Mouse (Mus musculus): ENCODE data around the gene Olfr1295. TPM values are rescaled to one million over a fixed set of nuclear protein-coding genes. Genes with fewer than 3 reads are reported as not detected.

Olfr1295 gene
- not detected in 2 replicates for polyA plus RNA-seq (2015; fragmentation: Nextera tagmentation; extraction: Ambion mirVana)

GRCm38 (mm10) chr2:111569581-111569980 is at the start of gene Olfr1295:
Olfr1295 (minus strand) TSS chr2:111569681.
- Histone ChIP-seq H3K4me3 (ENCODE audit: low read depth, low read length) (no peak within 1 kb of the TSS), H3K9me3 (replicated peaks; ENCODE audit: control insufficient read depth, low read length) (no peaks in the 10 kb centered on the region), H3K4me2 (ENCODE audit: low read depth, low read length) (no peak within 1 kb of the TSS)

GRCm38 (mm10) chr2:111540191-111540590 is 29.3 kb downstream of the Olfr1295 start, which contains the start of gene Olfr1294:
Olfr1294 (minus strand) TSS chr2:111540291.
- Histone ChIP-seq H3K27me3 (ENCODE audit: control insufficient read depth, insufficient read depth, low read depth, low read length) (no peaks in the 10 kb centered on the region), H3K9ac (ENCODE audit: low read depth, low read length) (no peak within 1 kb of the TSS), H3K27ac (ENCODE audit: low read length) (no peak within 1 kb of the TSS), H3K4me3 (ENCODE audit: low read depth, low read length) (no peak within 1 kb of the TSS), H3K36me3 (ENCODE audit: control insufficient read depth, insufficient read depth) (no peaks in the 10 kb centered on the region), H3K9me3 (replicated peaks; ENCODE audit: control insufficient read depth, low read length) (no peaks in the 10 kb centered on the region), H3K4me2 (ENCODE audit: low read depth, low read length) (no peak within 1 kb of the TSS), H3K4me1 (ENCODE audit: control insufficient read depth, low read depth, low read length) (no peaks in the 10 kb centered on the region)
- 17% methylated on average over 1 of the region's 1 CpGs for WGBS (ENCODE audit: insufficient replicate concordance)
- no peak for ATAC-seq (ENCODE audit: low read depth)

More at GRCm38 (mm10) chr2:111569581-111569980, at the start of gene Olfr1295:
- no peaks in the 10 kb centered on the region for H3K36me3 ChIP-seq (ENCODE audit: control insufficient read depth, insufficient read depth)
- no peaks in the 10 kb centered on the region for H3K4me1 ChIP-seq (ENCODE audit: control insufficient read depth, low read depth, low read length)
- no peak for ATAC-seq (ENCODE audit: low read depth)
- no peaks in the 10 kb centered on the region for H3K27me3 ChIP-seq (ENCODE audit: control insufficient read depth, insufficient read depth, low read depth, low read length)
- no peak within 1 kb of the TSS for H3K27ac ChIP-seq (ENCODE audit: low read length)
- no peak within 1 kb of the TSS for H3K9ac ChIP-seq (ENCODE audit: low read depth, low read length)

- Histone ChIP-seq H3K4me3 (ENCODE audit: low read depth, low read length) (no peak within 1 kb of the TSS), H3K27me3 (ENCODE audit: control insufficient read depth, insufficient read depth, low read depth, low read length) (no peaks in the 10 kb centered on the region), H3K4me2 (ENCODE audit: low read depth, low read length) (no peak within 1 kb of the TSS), H3K36me3 (ENCODE audit: control insufficient read depth, insufficient read depth) (no peaks in the 10 kb centered on the region), H3K4me1 (ENCODE audit: control insufficient read depth, low read depth, low read length) (no peaks in the 10 kb centered on the region), H3K27ac (ENCODE audit: low read length) (no peak within 1 kb of the TSS), H3K9me3 (replicated peaks; ENCODE audit: control insufficient read depth, low read length) (no peaks in the 10 kb centered on the region), H3K9ac (ENCODE audit: low read depth, low read length) (no peak within 1 kb of the TSS)
- ATAC-seq (ENCODE audit: low read depth), result no peak
- 53% methylated on average over 1 of the region's 1 CpGs for WGBS (ENCODE audit: insufficient replicate concordance)
Measured at GRCm38 (mm10) chr2:111524903-111525302, 44.6 kb downstream of the Olfr1295 start, which contains the start of gene Olfr1293-ps. Olfr1293-ps (plus strand) TSS chr2:111525203.

- no peaks in the 10 kb centered on the region for H3K9me3 ChIP-seq (replicated peaks; ENCODE audit: control insufficient read depth, low read length)
- no peak for ATAC-seq (ENCODE audit: low read depth)
- no peak overlapping the region for H3K4me2 ChIP-seq (ENCODE audit: low read depth, low read length)
- 76% methylated on average over 10 of the region's 10 CpGs for WGBS (ENCODE audit: insufficient replicate concordance)
- no peaks in the 10 kb centered on the region for H3K27me3 ChIP-seq (ENCODE audit: control insufficient read depth, insufficient read depth, low read depth, low read length)
- H3K4me3 ChIP-seq (ENCODE audit: low read depth, low read length), result no peak overlapping the region
- no peak overlapping the region for H3K27ac ChIP-seq (ENCODE audit: low read length)
- H3K36me3 ChIP-seq (ENCODE audit: control insufficient read depth, insufficient read depth), result no peaks in the 10 kb centered on the region
- no peaks in the 10 kb centered on the region for H3K4me1 ChIP-seq (ENCODE audit: control insufficient read depth, low read depth, low read length)
- no peak overlapping the region for H3K9ac ChIP-seq (ENCODE audit: low read depth, low read length)
Measured at GRCm38 (mm10) chr2:111517451-111517850, 52.0 kb downstream of the Olfr1295 start.

Other genes starting within 250 kb of the Olfr1295 start
- not detected in 2 replicates for gene Olfr1281, start 243.2 kb downstream of the Olfr1295 start, polyA plus RNA-seq (2015; fragmentation: Nextera tagmentation; extraction: Ambion mirVana)
- gene Olfr1282, start 233.6 kb downstream of the Olfr1295 start, polyA plus RNA-seq (2015; fragmentation: Nextera tagmentation; extraction: Ambion mirVana), result not detected in 2 replicates
- not detected in 2 replicates for gene Olfr1283, start 202.9 kb downstream of the Olfr1295 start, polyA plus RNA-seq (2015; fragmentation: Nextera tagmentation; extraction: Ambion mirVana)
- not detected in 2 replicates for gene Olfr1284, start 194.2 kb downstream of the Olfr1295 start, polyA plus RNA-seq (2015; fragmentation: Nextera tagmentation; extraction: Ambion mirVana)
- not detected in 2 replicates for gene Olfr1286, start 146.6 kb downstream of the Olfr1295 start, polyA plus RNA-seq (2015; fragmentation: Nextera tagmentation; extraction: Ambion mirVana)
- not detected in 2 replicates for gene Olfr1287, start 120.5 kb downstream of the Olfr1295 start, polyA plus RNA-seq (2015; fragmentation: Nextera tagmentation; extraction: Ambion mirVana)
- not detected in 2 replicates for gene Olfr1288, start 95.6 kb downstream of the Olfr1295 start, polyA plus RNA-seq (2015; fragmentation: Nextera tagmentation; extraction: Ambion mirVana)
- not detected in 2 replicates for gene Olfr1289, start 88.9 kb downstream of the Olfr1295 start, polyA plus RNA-seq (2015; fragmentation: Nextera tagmentation; extraction: Ambion mirVana)
- not detected in 2 replicates for gene Olfr1290, start 75.9 kb downstream of the Olfr1295 start, polyA plus RNA-seq (2015; fragmentation: Nextera tagmentation; extraction: Ambion mirVana)
- gene Olfr1291-ps1, start 72.5 kb downstream of the Olfr1295 start, polyA plus RNA-seq (2015; fragmentation: Nextera tagmentation; extraction: Ambion mirVana), result not detected in 2 replicates
- gene Olfr1293-ps, start 44.5 kb downstream of the Olfr1295 start, polyA plus RNA-seq (2015; fragmentation: Nextera tagmentation; extraction: Ambion mirVana), result not detected in 2 replicates
- not detected in 2 replicates for gene Olfr1294, start 29.4 kb downstream of the Olfr1295 start, polyA plus RNA-seq (2015; fragmentation: Nextera tagmentation; extraction: Ambion mirVana)
- gene Olfr1297, start 56.8 kb upstream of the Olfr1295 start, polyA plus RNA-seq (2015; fragmentation: Nextera tagmentation; extraction: Ambion mirVana), result not detected in 2 replicates
- gene Olfr1298, start 79.5 kb upstream of the Olfr1295 start, polyA plus RNA-seq (2015; fragmentation: Nextera tagmentation; extraction: Ambion mirVana), result not detected in 2 replicates
- not detected in 2 replicates for gene Olfr1299, start 91.7 kb upstream of the Olfr1295 start, polyA plus RNA-seq (2015; fragmentation: Nextera tagmentation; extraction: Ambion mirVana)
- not detected in 2 replicates for gene Olfr1301, start 181.3 kb upstream of the Olfr1295 start, polyA plus RNA-seq (2015; fragmentation: Nextera tagmentation; extraction: Ambion mirVana)
- not detected in 2 replicates for gene Olfr1302, start 207.7 kb upstream of the Olfr1295 start, polyA plus RNA-seq (2015; fragmentation: Nextera tagmentation; extraction: Ambion mirVana)